In the genomic region with DNA sequence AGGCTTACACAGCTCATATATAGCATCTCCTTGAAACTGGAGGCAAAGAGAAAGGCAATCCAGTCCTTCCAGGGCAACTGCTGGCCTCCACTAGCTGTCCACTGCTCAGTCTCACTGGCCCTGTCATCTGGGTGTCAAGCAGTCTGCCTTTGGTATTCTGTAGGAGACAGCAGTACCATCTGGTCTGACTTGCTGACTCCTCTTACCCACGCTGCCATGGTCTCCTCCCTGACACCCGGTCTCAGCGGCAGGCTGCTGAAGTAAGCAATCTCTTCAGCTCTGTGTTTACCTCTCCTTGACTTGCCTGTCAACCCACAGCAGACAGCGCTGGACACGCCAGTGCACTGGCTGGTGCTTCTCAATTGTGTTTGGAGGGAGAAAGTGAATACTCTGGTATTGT, we compare ENCODE assay signal across 27 mouse cellular contexts.
DNase-seq lines count a peak whose midpoint lies in the region; ATAC-seq and TF ChIP-seq lines count a peak whose summit lies in the region.
"Had no signal": no experiment of that assay in that cellular context is flagged by ENCODE, and none has a peak within 500 bp of the region (broad histone marks: within the 10 kb centered on the region; RNA-seq: fewer than 3 reads in every experiment).

No protein-coding gene starts in this region.

- ATAC-seq in kidney, embryonic 14.5 days (ENCODE audit: low FRiP score, low TSS enrichment) = 0 out of 2 replicates have a peak, but pooled peaks have one; percentile 35
- ATAC-seq in kidney, embryonic 15.5 days (replicated peaks; ENCODE audit: low FRiP score) = no peak
- peak; percentile 48; the same call in 1 of the 2 replicates for ATAC-seq in lung, postnatal 0 days
- ATAC-seq in embryonic facial prominence, embryonic 13.5 days (ENCODE audit: insufficient number of reproducible peaks, insufficient read depth, low FRiP score, low TSS enrichment, low read depth) = no peak
- ATAC-seq: forebrain, embryonic 16.5 days had no signal

- no peak overlapping the region for H3K27ac ChIP-seq in kidney, embryonic 14.5 days (ENCODE audit: low read depth, low read length)
- no peak overlapping the region for H3K27ac ChIP-seq in kidney, embryonic 15.5 days
- peak overlapping the region; percentile 9; the same call in 1 of the 2 replicates for H3K27ac ChIP-seq in lung, postnatal 0 days (ENCODE audit: low read length)
- 0 out of 2 replicates have a peak overlapping the region, but pooled peaks have one; percentile 22 for H3K27ac ChIP-seq in embryonic facial prominence, embryonic 13.5 days
- H3K27ac ChIP-seq: embryonic facial prominence, embryonic 12.5 days; heart, embryonic 10.5 days; hindbrain, embryonic 12.5 days; liver, embryonic 14.5 days; midbrain, embryonic 12.5 days; stomach, postnatal 0 days had no signal

- TF ChIP-seq EP300 in lung, postnatal 0 days (IDR thresholded peaks at IDR 0.05) = no peak

- 47% methylated on average over 5 of the region's 5 CpGs for WGBS in kidney, embryonic 14.5 days
- 46% methylated on average over 5 of the region's 5 CpGs for WGBS in kidney, embryonic 15.5 days
- 34% methylated on average over 5 of the region's 5 CpGs for WGBS in lung, postnatal 0 days
- 54% methylated on average over 5 of the region's 5 CpGs for WGBS in embryonic facial prominence, embryonic 13.5 days

- no peak overlapping the region for H3K4me3 ChIP-seq in kidney, embryonic 14.5 days (ENCODE audit: low read length)
- H3K4me3 ChIP-seq in kidney, embryonic 15.5 days (replicated peaks) = no peak overlapping the region
- H3K4me3 ChIP-seq in lung, postnatal 0 days (ENCODE audit: low read depth, low read length) = no peak overlapping the region
- H3K4me3 ChIP-seq in embryonic facial prominence, embryonic 13.5 days = no peak overlapping the region
- H3K4me3 ChIP-seq: embryonic facial prominence, embryonic 12.5 days; heart, embryonic 10.5 days; hindbrain, embryonic 12.5 days; megakaryocyte, embryonic 14.5 days; midbrain, embryonic 12.5 days had no signal

- no peaks in the 10 kb centered on the region for H3K27me3 ChIP-seq in kidney, embryonic 14.5 days (ENCODE audit: control insufficient read depth, insufficient read depth, low read length)
- H3K27me3 ChIP-seq in kidney, embryonic 15.5 days = peaks cover 29% of the 10 kb centered on the region
- no peaks in the 10 kb centered on the region for H3K27me3 ChIP-seq in lung, postnatal 0 days (replicated peaks; ENCODE audit: insufficient read depth, low read length)
- H3K27me3 ChIP-seq in embryonic facial prominence, embryonic 13.5 days = 0 out of 2 replicates have a peak, but pooled peaks cover 4% of the 10 kb centered on the region
- H3K27me3 ChIP-seq: embryonic facial prominence, embryonic 12.5 days; hindbrain, embryonic 12.5 days had no signal

- DNase-seq in heart, adult 11 months = peak; percentile 72
- no peak for DNase-seq in heart, adult 8-10 months (ENCODE audit: low spot score)
- peak; percentile 25 for DNase-seq in lung, postnatal 0 days (ENCODE audit: low spot score)
- DNase-seq in lung, postnatal 25 days (ENCODE audit: low spot score) = no peak
- DNase-seq in layer of hippocampus, postnatal 14 days (ENCODE audit: low spot score in 2 of 2) = no peak
- DNase-seq: adrenal gland, postnatal 10 days; cerebellum, adult 8-10 months; cerebellum, postnatal 25 days; heart, postnatal 36 days; kidney, adult 8-10 months; liver; right cerebral cortex, postnatal 25 days; spleen, adult 18-20 months; thymus, adult 18-20 months; thymus, postnatal 25 days had no signal

- no peaks in the 10 kb centered on the region for H3K9me3 ChIP-seq in kidney, embryonic 14.5 days (ENCODE audit: control insufficient read depth, low read length)
- no peaks in the 10 kb centered on the region for H3K9me3 ChIP-seq in kidney, embryonic 15.5 days (replicated peaks)
- H3K9me3 ChIP-seq in lung, postnatal 0 days (ENCODE audit: low read length) = no peaks in the 10 kb centered on the region
- H3K9me3 ChIP-seq in embryonic facial prominence, embryonic 13.5 days = no peaks in the 10 kb centered on the region
- H3K9me3 ChIP-seq: embryonic facial prominence, embryonic 12.5 days; G1E; heart, embryonic 10.5 days; hindbrain, embryonic 12.5 days; midbrain, embryonic 12.5 days had no signal

- no peak overlapping the region for H3K9ac ChIP-seq in kidney, embryonic 14.5 days (ENCODE audit: low read depth, low read length)
- no peak overlapping the region for H3K9ac ChIP-seq in kidney, embryonic 15.5 days
- H3K9ac ChIP-seq in lung, postnatal 0 days (replicated peaks; ENCODE audit: low read depth) = no peak overlapping the region
- H3K9ac ChIP-seq in embryonic facial prominence, embryonic 13.5 days = no peak overlapping the region
- H3K9ac ChIP-seq: embryonic facial prominence, embryonic 12.5 days; hindbrain, embryonic 12.5 days; liver, embryonic 14.5 days; midbrain, embryonic 12.5 days had no signal

- peaks cover 10% of the 10 kb centered on the region; the same call in 1 of the 2 replicates for H3K4me1 ChIP-seq in kidney, embryonic 14.5 days (ENCODE audit: control insufficient read depth, insufficient read depth, low read length)
- H3K4me1 ChIP-seq in kidney, embryonic 15.5 days = peaks cover 19% of the 10 kb centered on the region
- peaks cover 5% of the 10 kb centered on the region; the same call in 1 of the 2 replicates for H3K4me1 ChIP-seq in lung, postnatal 0 days (ENCODE audit: insufficient read depth, low read depth, low read length)
- peaks cover 25% of the 10 kb centered on the region for H3K4me1 ChIP-seq in embryonic facial prominence, embryonic 13.5 days
- H3K4me1 ChIP-seq: megakaryocyte, embryonic 14.5 days had no signal

- H3K36me3 ChIP-seq in kidney, embryonic 14.5 days (ENCODE audit: control insufficient read depth, insufficient read depth, low read length) = no peaks in the 10 kb centered on the region
- H3K36me3 ChIP-seq in kidney, embryonic 15.5 days = no peaks in the 10 kb centered on the region
- no peaks in the 10 kb centered on the region for H3K36me3 ChIP-seq in lung, postnatal 0 days (ENCODE audit: insufficient read depth, low read length)
- H3K36me3 ChIP-seq in embryonic facial prominence, embryonic 13.5 days = no peaks in the 10 kb centered on the region
- H3K36me3 ChIP-seq: embryonic facial prominence, embryonic 12.5 days; G1E; heart, embryonic 10.5 days; hindbrain, embryonic 12.5 days; midbrain, embryonic 12.5 days had no signal

- no peak for TF ChIP-seq CTCF in lung, postnatal 0 days (IDR thresholded peaks at IDR 0.05)

- H3K4me2 ChIP-seq in kidney, embryonic 14.5 days (replicated peaks; ENCODE audit: low read depth, low read length) = no peak overlapping the region
- no peak overlapping the region for H3K4me2 ChIP-seq in kidney, embryonic 15.5 days
- no peak overlapping the region for H3K4me2 ChIP-seq in lung, postnatal 0 days (replicated peaks; ENCODE audit: low read depth, low read length)
- no peak overlapping the region for H3K4me2 ChIP-seq in embryonic facial prominence, embryonic 13.5 days
- H3K4me2 ChIP-seq: embryonic facial prominence, embryonic 12.5 days; hindbrain, embryonic 12.5 days; midbrain, embryonic 12.5 days had no signal

Comparison
In these comparisons a context has a peak if more than half of its experiments do, and no peak if none do; other contexts are left out.
1. DNase-seq: peak in heart, adult 11 months (single experiment) and lung, postnatal 0 days (single experiment); none in heart, adult 8-10 months (single experiment), lung, postnatal 25 days (single experiment) and layer of hippocampus, postnatal 14 days (0 of 2).
2. ATAC-seq: peak in kidney, embryonic 14.5 days (single experiment) and lung, postnatal 0 days (single experiment); none in kidney, embryonic 15.5 days (single experiment) and embryonic facial prominence, embryonic 13.5 days (single experiment).
3. H3K27ac ChIP-seq: peak in lung, postnatal 0 days (single experiment) and embryonic facial prominence, embryonic 13.5 days (single experiment); none in kidney, embryonic 14.5 days (single experiment) and kidney, embryonic 15.5 days (single experiment).